Mouse (Mus musculus) forebrain, postnatal 0 days (tissue): ENCODE measurements around the gene Gpatch1. TPM values are rescaled to one million over a fixed set of nuclear protein-coding genes. Genes with fewer than 3 reads are reported as not detected.

ENCODE experiments used
- ATAC-seq: fragments of 200-750 bp; cut with Nextera tagmentation; 2 replicates; pipeline ENCODE4 v1.8.0; 2017; ENCODE audit warnings: mild to moderate bottlenecking, moderate library complexity
- DNase-seq: peaks from one replicate; pipeline ENCODE4 v3.0.0-alpha.2; 2015
- H3K27ac ChIP-seq: fragments of 300-500 bp; sonication (generic); 2 replicates; pipeline ENCODE4 v1.5.1; 2014; ENCODE audit warnings: low read depth, mild to moderate bottlenecking, antibody characterized with exemption, low read length, moderate library complexity, mixed read lengths
- H3K27me3 ChIP-seq: fragments of 300-500 bp; sonication (generic); 2 replicates; pipeline ENCODE4 v1.6.1; 2014; ENCODE audit warnings: mild to moderate bottlenecking, low read length, mixed read lengths; ENCODE audit not compliant: insufficient read depth
- H3K36me3 ChIP-seq: fragments of 300-500 bp; sonication (generic); 2 replicates; pipeline ENCODE4 v1.6.1; 2014; ENCODE audit warnings: mild to moderate bottlenecking, moderate library complexity; ENCODE audit not compliant: insufficient read depth
- H3K4me1 ChIP-seq: fragments of 300-500 bp; sonication (generic); 2 replicates; pipeline ENCODE4 v1.6.1; 2014; ENCODE audit warnings: antibody characterized with exemption; ENCODE audit not compliant: insufficient read depth
- H3K4me2 ChIP-seq: fragments of 300-500 bp; sonication (generic); 2 replicates; pipeline ENCODE4 v1.6.1; 2014; ENCODE audit warnings: low read depth, mild to moderate bottlenecking, moderate library complexity
- H3K4me3 ChIP-seq: fragments of 300-500 bp; sonication (generic); 2 replicates; pipeline ENCODE4 v1.5.1; 2014; ENCODE audit warnings: low read depth, low read length, mixed read lengths
- H3K9ac ChIP-seq: fragments of 300-500 bp; sonication (generic); 2 replicates; pipeline ENCODE4 v1.6.1; 2014; ENCODE audit warnings: mild to moderate bottlenecking
- H3K9me3 ChIP-seq: fragments of 300-500 bp; sonication (generic); 2 replicates; pipeline ENCODE4 v1.6.1; 2016; ENCODE audit warnings: low read length
- CTCF ChIP-seq: sonication (generic); IDR thresholded peaks from 2 replicates; pipeline ENCODE4 v1.5.1; 2016; ENCODE audit warnings: antibody characterized with exemption, control low read depth, low read depth
- WGBS: fragments of 180-500 bp; shearing (Covaris S2); extraction: QIAGEN DNeasy Blood & Tissue Kit; methylation state at CpG from one replicate; pipeline ENCODE4 v1.1.7; 2014; 5-methylcytosine and 5-hydroxymethylcytosine counted together
- polyA plus RNA-seq: library from polyadenylated mRNA; unstranded; fragments of >200 nt; fragmentation: Nextera tagmentation; extraction: Ambion mirVana; gene quantifications from 2 replicates; pipeline ENCODE4 v1.2.1, GENCODE M21; 2015
- total RNA-seq: library from RNA; depleted of rRNA; stranded (reverse); fragments of >200 nt; gene quantifications from 2 replicates; pipeline ENCODE4 v1.2.3, GENCODE M21; 2014

The Gpatch1 gene
- total and polyA plus RNA-seq, 2 experiments from 2014 or later = 14.6 to 21.9 TPM

DNA sequence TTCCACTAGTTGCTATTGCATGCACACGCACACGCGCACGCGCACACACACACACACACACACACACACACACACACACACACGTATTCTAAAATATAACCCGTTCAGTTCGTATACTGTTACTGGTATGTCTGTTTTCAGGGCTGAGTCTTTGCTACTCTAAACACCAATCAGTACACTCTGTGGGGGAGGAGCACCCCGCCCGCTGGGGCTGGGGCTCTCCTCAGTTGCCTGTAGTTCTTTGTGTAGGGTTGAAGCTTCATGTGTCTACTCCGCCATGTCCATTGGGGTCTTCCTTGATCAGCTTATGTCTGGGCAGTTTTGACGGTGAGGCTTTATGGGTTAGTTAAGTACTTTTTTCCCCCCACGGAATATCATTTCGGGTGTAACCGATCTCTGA lies 35.1 kb upstream of the Gpatch1 start:
- TF ChIP-seq CTCF = no peak
- Histone ChIP-seq H3K4me3 (no peak overlapping the region), H3K4me1 (no peaks in the 10 kb centered on the region), H3K27me3 (no peaks in the 10 kb centered on the region), H3K9ac (no peak overlapping the region), H3K9me3 (no peaks in the 10 kb centered on the region), H3K36me3 (no peaks in the 10 kb centered on the region), H3K4me2 (no peak overlapping the region), H3K27ac (no peak overlapping the region)
- no peak for ATAC-seq
- DNase-seq = no peak
- 96% methylated on average over 15 of the region's 15 CpGs for WGBS

DNA sequence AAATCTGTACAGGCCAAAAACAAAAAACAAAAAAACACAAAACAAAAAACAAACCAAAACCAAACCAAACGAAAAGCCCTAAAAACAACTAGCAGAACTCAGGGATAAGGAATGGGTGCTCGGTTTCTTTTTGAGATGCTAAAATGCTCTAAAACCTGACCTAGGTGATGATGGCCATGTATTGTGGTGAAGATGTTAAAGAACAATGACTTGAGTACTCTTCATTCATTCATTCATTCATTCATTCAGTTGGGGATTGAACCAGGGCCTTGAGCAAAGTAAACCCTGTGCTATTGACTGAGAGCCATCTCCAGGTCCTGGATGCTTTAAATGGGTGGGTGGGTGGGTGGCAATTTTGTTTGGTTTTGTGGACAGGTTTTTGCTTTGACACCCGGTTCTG lies 32.9 kb upstream of the Gpatch1 start:
- no peak overlapping the region for H3K9ac ChIP-seq
- no peaks in the 10 kb centered on the region for H3K36me3 ChIP-seq
- DNase-seq (no peak), ATAC-seq (no peak)
- H3K4me1 ChIP-seq = no peaks in the 10 kb centered on the region
- no peak for TF ChIP-seq CTCF
- no peak overlapping the region for H3K4me3 ChIP-seq
- WGBS = 97% methylated on average over 3 of the region's 3 CpGs
- no peak overlapping the region for H3K4me2 ChIP-seq
- no peaks in the 10 kb centered on the region for H3K9me3 ChIP-seq
- H3K27ac ChIP-seq = no peak overlapping the region
- no peaks in the 10 kb centered on the region for H3K27me3 ChIP-seq

DNA sequence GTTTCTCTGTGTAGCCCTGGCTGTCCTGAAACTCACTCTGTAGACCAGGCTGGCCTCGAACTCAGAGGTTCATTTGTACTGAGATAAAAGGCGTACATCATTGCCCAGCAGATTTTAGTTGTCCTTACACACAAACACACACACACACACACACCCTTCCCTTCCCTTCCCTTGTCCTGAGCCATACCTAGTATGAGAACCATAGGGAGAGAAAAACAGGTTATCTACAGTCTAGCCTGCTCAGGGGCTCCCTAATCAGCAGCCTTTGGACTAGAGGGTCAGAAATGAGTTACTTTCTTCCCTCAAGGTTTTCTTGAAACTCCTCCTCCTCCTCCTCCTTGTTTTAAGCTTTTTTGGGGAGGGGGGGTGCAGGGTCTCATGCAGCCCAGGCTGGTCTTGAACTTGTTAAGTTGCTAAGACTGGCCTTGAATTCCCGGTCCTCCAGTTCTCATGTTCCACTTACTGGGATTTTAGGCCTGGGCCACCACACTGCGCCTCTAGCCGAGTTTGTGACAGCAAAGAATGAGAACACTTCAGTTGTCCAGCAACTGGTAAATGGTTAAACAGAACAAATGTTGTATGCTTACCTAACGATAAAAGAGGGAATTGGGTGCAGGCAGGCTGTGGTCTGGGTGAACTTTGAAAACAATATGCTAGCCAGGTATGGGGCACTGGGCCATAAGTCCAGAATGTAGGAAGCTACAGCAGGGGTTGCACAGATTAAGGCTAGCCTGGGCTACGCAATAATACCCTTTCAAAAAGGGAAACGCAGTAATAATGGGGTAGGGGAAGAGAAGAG lies 31.8 kb upstream of the Gpatch1 start:
- ATAC-seq (no peak), DNase-seq (no peak)
- WGBS = 87% methylated on average over 8 of the region's 8 CpGs
- Histone ChIP-seq H3K9ac (no peak overlapping the region), H3K4me2 (no peak overlapping the region), H3K4me3 (no peak overlapping the region), H3K4me1 (no peaks in the 10 kb centered on the region), H3K27me3 (no peaks in the 10 kb centered on the region), H3K9me3 (no peaks in the 10 kb centered on the region), H3K27ac (no peak overlapping the region), H3K36me3 (no peaks in the 10 kb centered on the region)
- TF ChIP-seq CTCF = no peak

DNA sequence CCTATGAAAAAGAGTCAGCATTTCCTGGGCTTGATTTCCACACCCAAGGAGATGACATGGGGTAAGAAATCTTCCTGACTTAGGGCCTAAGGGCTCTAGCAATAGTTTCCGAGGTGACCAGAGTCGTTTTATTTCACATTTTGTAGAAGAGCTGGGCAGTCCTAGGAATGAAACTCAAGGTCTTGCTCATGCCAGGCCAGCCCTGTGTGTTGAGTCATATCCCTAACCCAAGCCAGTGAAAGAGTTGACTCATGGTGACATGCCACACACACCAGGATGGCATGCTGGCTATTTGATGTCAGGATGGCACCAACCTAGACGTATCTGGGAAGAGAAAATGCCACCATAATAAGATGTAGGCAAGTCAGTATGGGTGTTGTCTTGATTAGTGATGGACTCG lies 30.8 kb upstream of the Gpatch1 start:
- Histone ChIP-seq H3K9ac (no peak overlapping the region), H3K9me3 (no peaks in the 10 kb centered on the region), H3K36me3 (no peaks in the 10 kb centered on the region), H3K4me3 (no peak overlapping the region), H3K4me2 (no peak overlapping the region), H3K4me1 (no peaks in the 10 kb centered on the region), H3K27me3 (no peaks in the 10 kb centered on the region), H3K27ac (no peak overlapping the region)
- ATAC-seq (no peak), DNase-seq (no peak)
- 88% methylated on average over 4 of the region's 4 CpGs for WGBS
- no peak for TF ChIP-seq CTCF

DNA sequence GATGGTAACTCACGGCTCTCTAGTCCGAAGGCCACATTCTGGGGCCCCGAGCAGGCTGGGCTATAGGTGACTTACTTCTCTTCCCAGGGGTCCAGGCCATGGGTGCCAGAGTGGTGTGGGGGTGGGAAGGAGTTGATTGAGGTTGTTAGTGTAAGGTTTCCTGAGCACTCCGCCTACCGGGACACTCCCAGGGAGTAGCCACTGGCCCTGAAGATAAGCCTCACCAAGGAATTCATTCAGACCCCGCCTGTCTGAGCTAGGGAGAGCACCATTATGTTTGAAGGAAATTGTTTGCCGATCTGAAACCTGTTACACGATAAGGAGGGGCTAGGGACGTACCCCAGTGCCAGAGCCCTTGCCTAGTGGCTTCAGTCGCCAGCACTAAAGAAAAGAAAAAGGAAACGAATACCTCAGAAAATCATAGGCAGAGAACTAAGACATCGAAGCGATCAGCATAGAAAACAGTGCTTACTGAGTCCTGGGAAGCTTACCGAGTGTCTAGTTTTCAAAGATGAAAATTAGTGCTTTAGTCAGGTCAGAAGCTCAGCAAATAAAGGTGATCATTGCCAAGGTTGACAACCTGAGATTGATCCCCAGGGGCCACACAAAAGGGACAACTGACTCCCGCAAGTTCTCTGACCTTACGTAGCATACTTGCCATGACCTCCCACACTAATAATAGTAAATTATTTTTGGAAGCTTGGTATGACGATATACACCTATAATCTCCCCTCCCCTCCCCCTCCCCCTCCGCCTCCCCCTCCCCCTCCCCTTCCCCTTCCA lies 29.9 kb upstream of the Gpatch1 start:
- H3K4me3 ChIP-seq = no peak overlapping the region
- no peaks in the 10 kb centered on the region for H3K4me1 ChIP-seq
- H3K27ac ChIP-seq = no peak overlapping the region
- no peak for TF ChIP-seq CTCF
- DNase-seq = no peak
- H3K9ac ChIP-seq = no peak overlapping the region
- 75% methylated on average over 17 of the region's 18 CpGs for WGBS
- no peaks in the 10 kb centered on the region for H3K9me3 ChIP-seq
- no peaks in the 10 kb centered on the region for H3K27me3 ChIP-seq
- no peak overlapping the region for H3K4me2 ChIP-seq
- no peak for ATAC-seq
- H3K36me3 ChIP-seq = no peaks in the 10 kb centered on the region

DNA sequence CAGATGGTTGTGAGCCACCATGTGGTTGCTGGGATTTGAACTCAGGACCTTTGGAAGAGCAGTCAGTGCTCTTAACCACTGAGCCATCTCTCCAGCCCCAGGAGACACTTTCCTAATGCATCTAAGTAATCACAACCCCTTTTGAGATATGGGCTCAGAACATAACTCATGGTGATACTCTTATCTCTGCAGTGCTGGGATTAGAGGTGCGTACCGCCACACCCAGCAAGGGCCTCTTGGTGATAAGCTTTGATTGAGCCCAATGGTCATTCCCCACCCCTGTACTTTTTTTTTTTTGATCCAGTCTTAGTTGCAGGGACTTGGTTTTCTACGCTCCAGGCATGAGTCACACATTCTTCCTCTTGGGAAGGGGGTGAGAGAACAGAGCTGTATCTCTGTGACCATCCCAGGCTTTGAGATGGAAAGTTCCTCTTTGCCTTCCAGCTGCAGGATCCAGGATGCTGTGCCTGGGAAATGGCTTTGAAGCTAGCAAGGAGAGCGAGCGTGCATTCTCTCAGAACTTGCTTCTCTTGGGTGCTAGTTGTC lies 26.6 kb upstream of the Gpatch1 start:
- 96% methylated on average over 5 of the region's 5 CpGs for WGBS
- Histone ChIP-seq H3K9ac (no peak overlapping the region), H3K9me3 (no peaks in the 10 kb centered on the region), H3K27ac (no peak overlapping the region), H3K4me1 (no peaks in the 10 kb centered on the region), H3K36me3 (no peaks in the 10 kb centered on the region), H3K27me3 (no peaks in the 10 kb centered on the region), H3K4me3 (no peak overlapping the region), H3K4me2 (no peak overlapping the region)
- DNase-seq (no peak), ATAC-seq (no peak)
- TF ChIP-seq CTCF = no peak

DNA sequence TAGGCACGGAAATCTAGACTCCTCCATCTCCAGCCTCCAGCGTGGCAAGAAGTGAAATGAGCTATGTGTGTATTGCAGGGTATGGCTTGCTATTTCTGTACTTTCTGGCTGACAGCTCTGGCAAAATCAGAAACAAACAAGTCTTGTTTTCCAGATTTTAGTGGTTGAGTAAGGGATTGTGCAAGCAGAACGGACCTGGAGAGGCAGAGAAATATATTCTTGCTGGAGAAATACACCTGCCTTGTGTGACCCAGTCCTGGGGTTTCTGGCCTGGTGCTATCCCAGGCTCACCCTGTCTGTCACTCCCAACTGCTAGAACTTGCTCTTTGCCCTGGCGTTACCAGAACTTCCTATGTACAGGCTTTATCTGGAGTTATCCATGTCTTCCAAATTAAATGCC lies 24.3 kb upstream of the Gpatch1 start:
- no peak overlapping the region for H3K27ac ChIP-seq
- WGBS = 69% methylated on average over 4 of the region's 4 CpGs
- H3K4me1 ChIP-seq = no peaks in the 10 kb centered on the region
- no peak overlapping the region for H3K4me2 ChIP-seq
- no peak for DNase-seq
- no peak overlapping the region for H3K4me3 ChIP-seq
- no peaks in the 10 kb centered on the region for H3K27me3 ChIP-seq
- H3K9me3 ChIP-seq = no peaks in the 10 kb centered on the region
- no peak overlapping the region for H3K9ac ChIP-seq
- ATAC-seq = no peak
- no peak for TF ChIP-seq CTCF
- no peaks in the 10 kb centered on the region for H3K36me3 ChIP-seq
